ENCODE assay signal across 8 mouse cellular contexts in the genomic region with DNA sequence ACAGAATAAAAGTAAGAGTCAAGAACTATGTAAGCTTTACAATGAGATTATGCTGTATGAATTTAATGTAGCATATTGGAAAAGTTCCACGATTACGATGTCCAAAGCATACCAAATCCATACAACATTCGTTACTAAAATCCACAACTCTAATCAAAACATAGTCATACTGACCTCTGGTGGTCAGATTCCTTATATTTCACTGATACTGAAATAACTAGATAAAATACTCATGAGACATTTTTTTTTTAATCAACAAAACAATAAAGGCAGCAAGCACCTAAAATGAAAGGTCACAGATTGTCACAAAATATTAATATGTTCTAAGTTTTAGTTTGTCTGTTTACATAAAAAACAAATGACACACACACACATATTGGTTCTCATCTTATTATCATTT. TPM values are rescaled to one million over a fixed set of nuclear protein-coding genes. Genes with fewer than 3 reads are reported as not detected.
DNase-seq lines count a peak whose midpoint lies in the region; ATAC-seq and TF ChIP-seq lines count a peak whose summit lies in the region.

No protein-coding gene starts in this region.

- peak; percentile 70 for TF ChIP-seq CTCF in kidney, postnatal 0 days (IDR thresholded peaks at IDR 0.05; ENCODE audit: low read depth)
- TF ChIP-seq CTCF in liver, embryonic 14.5 days (IDR thresholded peaks at IDR 0.05; ENCODE audit: low read depth): peak; percentile 48; the same call in 1 of the 2 replicates

- TF ChIP-seq EP300 in liver, embryonic 14.5 days (IDR thresholded peaks at IDR 0.05; ENCODE audit: low read depth): no peak

- H3K9ac ChIP-seq in kidney, postnatal 0 days (ENCODE audit: low read depth, low read length): no peak overlapping the region
- H3K9ac ChIP-seq in forebrain, embryonic 13.5 days: no peak overlapping the region
- H3K9ac ChIP-seq in liver, embryonic 14.5 days (replicated peaks): no peak overlapping the region
- no peak overlapping the region for H3K9ac ChIP-seq in stomach, embryonic 16.5 days (ENCODE audit: low read length)

- H3K27me3 ChIP-seq in kidney, postnatal 0 days (ENCODE audit: insufficient read depth, low read length): no peaks in the 10 kb centered on the region
- no peaks in the 10 kb centered on the region for H3K27me3 ChIP-seq in forebrain, embryonic 13.5 days
- H3K27me3 ChIP-seq in liver, embryonic 14.5 days (ENCODE audit: control insufficient read depth, insufficient read depth, low read length): no peaks in the 10 kb centered on the region
- H3K27me3 ChIP-seq in stomach, embryonic 16.5 days (ENCODE audit: control insufficient read depth, insufficient read depth, low read length): no peaks in the 10 kb centered on the region

- H3K4me1 ChIP-seq in kidney, postnatal 0 days (replicated peaks; ENCODE audit: insufficient read depth, low read length): no peaks in the 10 kb centered on the region
- peaks cover 21% of the 10 kb centered on the region for H3K4me1 ChIP-seq in forebrain, embryonic 13.5 days
- peaks cover 0 to 5% of the 10 kb centered on the region in 2 experiments; a peak in 2 of 4 replicates for H3K4me1 ChIP-seq in liver, embryonic 14.5 days (replicated peaks; ENCODE audit: control insufficient read depth in 2 of 2, insufficient read depth in 2 of 2, low read length in 1 of 2)
- H3K4me1 ChIP-seq in stomach, embryonic 16.5 days (ENCODE audit: control insufficient read depth, insufficient read depth, low read length): peaks cover 12% of the 10 kb centered on the region

- H3K9me3 ChIP-seq in kidney, postnatal 0 days (replicated peaks; ENCODE audit: low read length): no peaks in the 10 kb centered on the region
- H3K9me3 ChIP-seq in forebrain, embryonic 13.5 days (replicated peaks): no peaks in the 10 kb centered on the region
- H3K9me3 ChIP-seq in liver, embryonic 14.5 days (ENCODE audit: control insufficient read depth, low read length): no peaks in the 10 kb centered on the region
- H3K9me3 ChIP-seq in stomach, embryonic 16.5 days (replicated peaks; ENCODE audit: control insufficient read depth, low read length): no peaks in the 10 kb centered on the region

- peak overlapping the region; percentile 91; the same call in 1 of the 2 replicates for H3K4me3 ChIP-seq in kidney, postnatal 0 days (replicated peaks; ENCODE audit: low read depth, low read length)
- H3K4me3 ChIP-seq in forebrain, embryonic 13.5 days: no peak overlapping the region
- H3K4me3 ChIP-seq in liver, embryonic 14.5 days (ENCODE audit: insufficient read depth in 1 of 2, low read depth in 2 of 2, low read length in 2 of 2): peak overlapping the region; percentile 83 to 90; a peak in 3 of 4 replicates
- H3K4me3 ChIP-seq in stomach, embryonic 16.5 days (replicated peaks; ENCODE audit: low read length): no peak overlapping the region

- WGBS in kidney, postnatal 0 days: 25% methylated on average over 3 of the region's 3 CpGs
- 22% methylated on average over 3 of the region's 3 CpGs for WGBS in forebrain, embryonic 13.5 days
- WGBS in liver, embryonic 14.5 days (ENCODE audit: insufficient replicate concordance): 23% methylated on average over 3 of the region's 3 CpGs
- WGBS in stomach, embryonic 16.5 days: 18% methylated on average over 3 of the region's 3 CpGs

- no peaks in the 10 kb centered on the region for H3K36me3 ChIP-seq in kidney, postnatal 0 days (ENCODE audit: insufficient read depth, low read length)
- H3K36me3 ChIP-seq in forebrain, embryonic 13.5 days (ENCODE audit: poor library complexity, severe bottlenecking): no peaks in the 10 kb centered on the region
- H3K36me3 ChIP-seq in liver, embryonic 14.5 days (replicated peaks; ENCODE audit: control insufficient read depth, insufficient read depth, low read depth): peaks cover 5% of the 10 kb centered on the region
- H3K36me3 ChIP-seq in stomach, embryonic 16.5 days (ENCODE audit: control insufficient read depth, insufficient read depth, low read length): no peaks in the 10 kb centered on the region

- peak; percentile 78 for DNase-seq in kidney, postnatal 0 days (ENCODE audit: low spot score)
- DNase-seq in kidney, adult 18-20 months: no peak
- peak; percentile 32 for DNase-seq in Muller cell, postnatal 12 days (ENCODE audit: inconsistent ontology term)
- DNase-seq in liver, embryonic 14.5 days (ENCODE audit: low read depth in 3 of 3, low spot score in 3 of 3): peak in 2 of 3 experiments; percentile 44 to 59
- DNase-seq in right cerebral cortex, postnatal 36 days (ENCODE audit: low spot score in 2 of 2): no peak
- DNase-seq in spleen, postnatal 14 days (ENCODE audit: low spot score in 2 of 2): no peak

- no peak overlapping the region for H3K27ac ChIP-seq in kidney, postnatal 0 days
- no peak overlapping the region for H3K27ac ChIP-seq in forebrain, embryonic 13.5 days
- no peak overlapping the region for H3K27ac ChIP-seq in liver, embryonic 14.5 days
- H3K27ac ChIP-seq in stomach, embryonic 16.5 days (ENCODE audit: low read length): no peak overlapping the region

- peak overlapping the region; percentile 91; the same call in 1 of the 2 replicates for H3K4me2 ChIP-seq in kidney, postnatal 0 days (ENCODE audit: low read length)
- H3K4me2 ChIP-seq in forebrain, embryonic 13.5 days: peak overlapping the region; percentile 88
- H3K4me2 ChIP-seq in liver, embryonic 14.5 days (ENCODE audit: low read depth): peak overlapping the region; percentile 86
- peak overlapping the region; percentile 76 for H3K4me2 ChIP-seq in stomach, embryonic 16.5 days (ENCODE audit: low read depth, low read length)

- ATAC-seq in kidney, postnatal 0 days (replicated peaks; ENCODE audit: low FRiP score, low read depth): no peak
- ATAC-seq in forebrain, embryonic 13.5 days: no peak
- ATAC-seq in liver, embryonic 14.5 days (ENCODE audit: insufficient read depth): no peak
- no peak for ATAC-seq in stomach, embryonic 16.5 days (ENCODE audit: insufficient read depth, low FRiP score)

RNA-seq across cellular contexts. Expression of a gene that starts 1.4 kb away (rescaled TPM):
- polyA plus RNA-seq in kidney, postnatal 0 days (2015; fragmentation: Nextera tagmentation; extraction: Ambion mirVana): 21.8 and 24.7 TPM in 2 replicates
- 54.1 and 58.0 TPM in 2 replicates for polyA plus RNA-seq in forebrain, embryonic 13.5 days (2015; fragmentation: Nextera tagmentation; extraction: Ambion mirVana)
- polyA plus RNA-seq in liver, embryonic 14.5 days (2012; rRNA removed): 12.5 and 28.2 TPM in 2 replicates
- polyA plus RNA-seq in liver, embryonic 14.5 days (2014; fragmentation: Nextera tagmentation; extraction: Ambion mirVana): 57.4 and 60.6 TPM in 2 replicates
- 41.2 and 44.2 TPM in 2 replicates for polyA plus RNA-seq in stomach, embryonic 16.5 days (2015; fragmentation: Nextera tagmentation; extraction: Ambion mirVana)

RNA-seq across cellular contexts. Expression of a gene that starts 28.9 kb away (rescaled TPM):
- polyA plus RNA-seq in kidney, postnatal 0 days (2015; fragmentation: Nextera tagmentation; extraction: Ambion mirVana): 2.4 and 2.6 TPM in 2 replicates
- 3.2 and 3.6 TPM in 2 replicates for polyA plus RNA-seq in forebrain, embryonic 13.5 days (2015; fragmentation: Nextera tagmentation; extraction: Ambion mirVana)
- polyA plus RNA-seq in liver, embryonic 14.5 days (2012; rRNA removed): 0.04 TPM in 2 replicates
- polyA plus RNA-seq in liver, embryonic 14.5 days (2014; fragmentation: Nextera tagmentation; extraction: Ambion mirVana): 0.09 TPM in 1 of 2 replicates, not detected in the other
- 2.8 and 3.1 TPM in 2 replicates for polyA plus RNA-seq in stomach, embryonic 16.5 days (2015; fragmentation: Nextera tagmentation; extraction: Ambion mirVana)

Comparison
In these comparisons a context has a peak if more than half of its experiments do, and no peak if none do; other contexts are left out.
1. DNase-seq: peak in kidney, postnatal 0 days (single experiment), Muller cell, postnatal 12 days (single experiment) and liver, embryonic 14.5 days (2 of 3); none in kidney, adult 18-20 months (single experiment), right cerebral cortex, postnatal 36 days (0 of 2) and spleen, postnatal 14 days (0 of 2).
2. H3K4me3 ChIP-seq: peak in kidney, postnatal 0 days (single experiment) and liver, embryonic 14.5 days (2 of 2); none in forebrain, embryonic 13.5 days (single experiment) and stomach, embryonic 16.5 days (single experiment).
3. Peak in every context shown above with its lines, with median percentiles within 50 percentile points of each other: H3K4me2 ChIP-seq.